Mouse (Mus musculus) cerebellum, postnatal 14 days (tissue): ENCODE measurements at regions not wholly inside any gene's neighbourhood (a gene's known extent, or its start where the extent isn't known, plus 50 kb on each side); places are given as distances from the start of the nearest gene placed in this dataset.

ENCODE experiments used
- DNase-seq, 2 experiments: peaks; one replicate each; pipeline ENCODE4 v3.0.0; 2021; ENCODE audit warnings: mixed read lengths in 2 of 2

GRCm38 (mm10) chr6:143547406-143547903, 380.4 kb downstream of the Etnk1 start:
- DNase-seq: no peak

- DNase-seq: no peak
Measured at GRCm38 (mm10) chr6:143554946-143555345, 387.9 kb downstream of the Etnk1 start.

DNA sequence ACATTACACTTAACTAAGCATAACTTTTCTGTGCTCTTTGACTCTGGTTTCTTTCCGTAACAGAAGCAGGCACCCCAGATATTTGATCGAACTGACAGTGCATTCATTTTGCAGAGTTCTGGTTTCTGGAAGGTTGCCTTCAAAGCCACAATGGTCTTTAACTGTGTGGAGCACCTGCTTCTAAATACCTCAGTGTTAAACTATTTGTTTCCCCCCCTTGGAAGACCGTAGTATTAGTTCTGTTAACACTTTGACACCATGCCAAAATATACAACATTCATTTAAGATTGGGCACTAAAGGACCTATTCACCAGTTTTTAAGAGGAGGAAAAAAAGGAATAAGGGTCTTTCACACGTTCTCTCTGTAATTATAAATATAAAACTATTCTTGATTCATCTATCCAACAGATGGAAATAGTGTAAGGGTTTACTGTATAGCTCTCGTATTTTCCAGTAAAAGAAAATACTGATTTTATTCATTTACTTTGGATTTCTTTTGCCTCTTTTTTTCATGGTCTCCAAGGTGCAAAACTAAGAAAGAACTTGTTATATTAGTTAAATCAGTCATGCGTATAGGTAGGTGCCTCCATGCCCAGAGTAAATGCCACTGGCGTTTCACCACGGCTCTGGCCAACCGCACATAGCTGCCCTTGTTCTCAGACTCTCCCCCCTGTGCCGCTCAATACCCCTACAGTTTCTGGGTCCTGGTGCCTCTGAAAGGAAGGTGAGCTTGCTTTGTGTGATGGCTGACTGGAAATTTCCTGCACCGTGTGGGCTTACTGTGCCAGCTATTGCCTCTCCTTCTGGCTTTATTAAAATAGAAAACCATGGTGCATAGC, 391.2 kb downstream of the Etnk1 start:
- no peak for DNase-seq

DNA sequence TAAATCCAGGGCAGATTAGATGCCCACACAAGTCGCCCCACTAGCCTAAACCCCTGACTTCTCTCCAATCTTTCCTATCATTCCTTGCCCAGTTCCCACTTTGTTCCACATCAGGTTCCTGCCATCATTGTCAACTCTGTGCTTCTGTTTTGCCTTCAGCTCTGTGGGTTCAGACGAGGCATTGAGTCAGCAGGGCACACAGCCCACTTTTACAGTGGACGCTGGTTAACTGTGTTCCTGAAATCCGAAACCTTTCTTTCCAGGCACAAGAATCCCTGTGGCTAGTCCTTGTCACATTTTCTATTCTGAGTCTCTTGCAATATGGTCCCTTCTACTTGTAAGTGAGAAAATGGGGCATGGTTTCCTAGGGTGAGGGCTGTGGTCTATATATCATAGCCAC, 392.3 kb downstream of the Etnk1 start:
- DNase-seq: no peak

GRCm38 (mm10) chr6:143561316-143562088, 394.5 kb downstream of the Etnk1 start:
- no peak for DNase-seq

DNA sequence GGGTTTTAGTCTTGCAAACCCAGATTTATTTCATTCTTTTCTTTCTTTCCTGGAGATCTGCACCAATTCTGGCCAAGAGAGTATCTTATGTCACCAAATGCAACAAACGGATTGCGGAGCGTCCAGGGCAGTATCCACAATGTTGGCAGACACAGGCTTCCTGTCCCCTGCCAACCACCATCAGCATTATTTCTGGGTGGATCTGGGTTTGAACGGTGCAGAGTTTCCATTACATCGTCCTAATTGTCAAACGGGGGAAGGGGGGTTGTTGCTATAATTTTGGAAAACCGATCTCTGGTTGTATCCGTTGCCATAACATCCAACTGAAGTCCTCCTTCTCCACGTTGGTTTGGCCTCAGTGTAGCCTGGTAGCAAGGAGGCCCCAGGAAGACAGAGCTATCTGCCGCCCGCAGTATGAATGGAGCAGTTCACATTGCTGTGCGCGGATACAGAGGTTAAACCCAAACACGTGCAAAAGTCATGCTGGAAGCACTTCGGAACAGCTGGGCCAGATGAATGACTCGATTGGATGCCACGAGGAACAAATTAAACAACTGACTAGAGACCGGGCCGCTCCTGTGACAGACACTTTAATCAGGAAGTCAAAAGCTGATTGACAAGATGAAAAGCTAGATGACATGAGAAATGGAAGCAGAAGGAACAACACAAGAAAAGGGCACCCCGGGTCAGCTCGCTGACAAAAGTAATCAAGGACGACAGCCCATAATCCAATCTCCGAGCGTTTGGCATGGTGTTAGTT, 404.5 kb downstream of the Etnk1 start:
- no peak for DNase-seq

DNA sequence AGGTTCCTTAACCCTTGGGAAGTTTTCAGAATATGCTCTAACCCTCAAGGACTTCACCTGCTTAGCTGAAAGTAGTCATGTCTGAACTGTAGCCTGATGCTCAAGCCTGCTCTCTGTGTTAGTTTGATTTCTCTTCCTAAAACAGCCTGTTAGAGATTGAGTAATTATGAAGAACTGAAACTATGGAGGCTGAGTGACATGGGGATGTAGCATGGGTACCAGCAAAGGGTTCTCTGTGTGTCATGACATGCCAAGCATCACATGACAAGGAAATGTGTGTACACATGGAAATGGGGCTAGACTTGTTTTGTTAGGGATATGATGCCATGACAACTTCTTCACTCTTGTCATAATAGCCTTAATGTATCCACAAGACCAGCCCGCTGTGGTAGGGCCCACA, 412.2 kb downstream of the Etnk1 start:
- DNase-seq: no peak

GRCm38 (mm10) chr6:143589666-143590065, 422.6 kb downstream of the Etnk1 start:
- DNase-seq: no peak

DNA sequence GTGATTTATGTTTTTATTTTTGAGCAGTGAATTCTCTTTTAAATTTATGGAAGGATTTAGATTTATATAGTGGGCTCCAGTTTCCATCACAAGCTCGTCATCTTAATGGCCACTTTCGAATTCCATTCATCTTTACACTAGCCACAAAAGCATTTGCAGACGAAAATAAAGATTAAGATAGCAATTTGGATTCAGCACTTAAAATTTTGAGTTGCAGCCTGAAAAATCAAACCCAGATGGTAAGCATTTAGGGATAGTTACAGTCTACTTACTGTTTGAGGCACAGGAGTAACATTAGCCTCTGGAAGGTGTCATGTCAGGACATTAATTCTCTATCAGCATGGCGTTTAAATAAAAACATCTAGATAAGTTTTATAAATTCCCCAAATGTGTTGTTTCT, 423.2 kb downstream of the Etnk1 start:
- DNase-seq: no peak

DNA sequence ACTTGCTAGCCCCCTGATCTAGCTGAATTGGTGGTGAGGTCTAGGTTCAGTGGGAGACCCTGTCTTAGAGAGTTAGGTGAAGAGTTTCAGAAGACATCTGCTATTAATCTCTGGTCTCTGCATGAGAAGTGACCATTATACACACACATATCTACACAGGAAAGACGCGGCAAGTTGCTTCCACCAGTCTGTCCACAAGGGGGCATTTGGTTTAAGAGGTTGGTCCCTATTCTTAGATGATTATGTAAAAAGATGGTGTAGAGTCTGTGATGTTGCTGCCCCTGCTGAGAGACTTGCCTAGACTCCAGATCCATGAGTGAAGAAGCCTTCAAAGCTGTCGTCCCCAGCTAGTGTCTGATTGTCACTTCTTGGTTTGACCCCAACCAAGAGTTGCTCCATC, 425.5 kb downstream of the Etnk1 start:
- DNase-seq: peak in 1 of 2 experiments; percentile 10

DNA sequence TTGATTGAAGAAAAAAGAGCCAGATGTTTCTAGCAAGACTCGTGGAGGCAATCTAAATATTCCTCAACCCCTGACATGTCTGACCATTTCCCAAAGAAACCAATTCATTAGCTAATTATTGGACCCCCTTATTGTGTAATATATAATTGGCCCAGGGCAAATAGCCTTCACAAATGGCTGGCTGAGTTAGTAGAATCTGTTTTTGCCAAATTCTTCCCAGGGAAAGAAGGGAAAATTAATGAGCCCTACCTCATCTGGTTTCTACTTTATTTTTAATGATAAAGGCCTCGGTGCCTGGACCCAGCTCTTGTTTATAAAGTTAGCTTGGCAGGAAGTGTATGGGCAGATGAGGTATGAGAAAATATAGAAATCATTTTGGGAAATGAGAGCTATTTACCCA, 428.5 kb downstream of the Etnk1 start:
- no peak for DNase-seq

- peak; percentile 15 to 46 for DNase-seq
Measured at GRCm38 (mm10) chr6:143597414-143597813, 430.4 kb downstream of the Etnk1 start.

GRCm38 (mm10) chr6:143598916-143599315, 431.9 kb downstream of the Etnk1 start:
- DNase-seq: no peak

DNA sequence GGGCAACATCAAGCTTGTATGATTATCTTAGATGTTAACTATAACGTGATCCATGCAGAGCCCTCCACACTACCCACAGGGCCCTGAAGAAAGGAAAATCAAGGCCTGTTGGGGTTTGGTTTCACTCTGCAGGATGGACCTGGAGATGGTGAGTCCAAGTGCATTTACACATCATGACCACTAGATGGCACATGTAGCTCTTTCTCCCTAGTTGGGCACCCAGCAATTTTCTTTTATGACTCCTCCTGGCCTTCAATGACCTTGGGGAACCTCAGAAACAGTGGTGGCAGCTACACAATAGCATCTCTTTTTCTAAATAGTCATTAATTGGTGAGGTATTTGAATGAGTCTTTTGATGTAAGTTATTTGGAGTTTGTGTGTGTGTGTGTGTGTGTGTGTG, 442.1 kb downstream of the Etnk1 start:
- peak; percentile 6 to 19 for DNase-seq

- DNase-seq: no peak
Measured at GRCm38 (mm10) chr6:143612966-143613365, 445.9 kb downstream of the Etnk1 start.

GRCm38 (mm10) chr6:143614431-143614987, 447.5 kb downstream of the Etnk1 start:
- peak; percentile 13 to 20 for DNase-seq

GRCm38 (mm10) chr6:143615361-143615760, 448.3 kb downstream of the Etnk1 start:
- DNase-seq: no peak

GRCm38 (mm10) chr6:143616386-143616785, 449.4 kb downstream of the Etnk1 start:
- DNase-seq: no peak

DNA sequence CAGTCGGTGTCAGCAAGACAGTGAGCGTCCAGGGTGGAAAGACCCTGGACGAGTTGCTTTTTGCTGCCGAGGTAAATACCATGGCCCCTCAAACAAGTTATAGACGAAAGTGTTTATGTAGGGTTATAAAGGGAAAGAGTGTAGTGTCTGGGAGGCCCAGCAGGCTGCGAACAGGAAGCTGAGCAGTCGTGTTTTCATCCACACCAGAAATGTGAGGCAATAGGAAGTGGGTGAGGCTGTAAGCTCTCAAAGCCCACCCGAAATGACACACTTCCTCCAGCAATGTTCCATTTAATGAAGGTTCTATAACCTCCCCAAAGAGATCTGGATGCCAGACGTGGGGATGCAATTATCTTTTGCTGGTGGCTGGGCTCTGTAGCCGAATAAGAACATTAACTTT, 451.5 kb downstream of the Etnk1 start:
- DNase-seq: no peak

- no peak for DNase-seq
Measured at GRCm38 (mm10) chr6:143620583-143620982, 453.6 kb downstream of the Etnk1 start.

- no peak for DNase-seq
Measured at GRCm38 (mm10) chr6:143622161-143622560, 455.1 kb downstream of the Etnk1 start.

GRCm38 (mm10) chr6:143624901-143625300, 457.9 kb downstream of the Etnk1 start:
- DNase-seq: no peak

DNA sequence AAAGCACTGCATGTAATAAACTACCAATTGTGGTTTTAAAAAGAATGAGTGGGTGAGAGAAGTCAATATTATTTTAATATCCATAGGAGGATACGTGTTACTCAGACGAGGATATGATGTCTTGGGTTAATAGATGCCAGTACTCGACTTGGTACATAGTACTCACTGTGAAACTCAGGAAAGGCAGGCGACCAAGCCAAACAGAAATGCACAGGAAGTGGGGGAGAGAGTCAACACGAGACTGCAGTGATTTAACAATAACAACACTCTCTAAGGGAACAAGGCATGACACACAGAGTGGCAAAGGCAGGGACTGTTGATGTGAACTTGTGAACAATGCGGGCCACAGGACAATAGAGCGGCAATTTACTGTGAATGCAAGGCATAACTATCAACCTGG, 464.6 kb downstream of the Etnk1 start:
- no peak for DNase-seq
